ENCODE assay signal across 11 mouse cellular contexts in genomic region chr8:128384921-128385332, GRCm38 (mm10). TPM values are rescaled to one million over a fixed set of nuclear protein-coding genes. Genes with fewer than 3 reads are reported as not detected.
A peak's percentile ranks its signal among the peaks of the same experiment; 100 is the strongest.
DNase-seq lines count a peak whose midpoint lies in the region; ATAC-seq and TF ChIP-seq lines count a peak whose summit lies in the region.
"Had no signal": no experiment of that assay in that cellular context is flagged by ENCODE, and none has a peak within 500 bp of the region (broad histone marks: within the 10 kb centered on the region; RNA-seq: fewer than 3 reads in every experiment).

No protein-coding gene starts in this region.

- H3K4me2 ChIP-seq in heart, postnatal 0 days (ENCODE audit: low read depth, low read length): no peak overlapping the region
- H3K4me2 ChIP-seq in midbrain, embryonic 13.5 days (replicated peaks): no peak overlapping the region
- H3K4me2 ChIP-seq in midbrain, embryonic 14.5 days (ENCODE audit: low read length): no peak overlapping the region
- no peak overlapping the region for H3K4me2 ChIP-seq in embryonic facial prominence, embryonic 15.5 days (replicated peaks)
- H3K4me2 ChIP-seq: intestine, embryonic 15.5 days had no signal

- peaks cover 75% of the 10 kb centered on the region for H3K4me1 ChIP-seq in heart, postnatal 0 days (ENCODE audit: control insufficient read depth, insufficient read depth)
- peaks cover 15% of the 10 kb centered on the region for H3K4me1 ChIP-seq in midbrain, embryonic 13.5 days (replicated peaks)
- H3K4me1 ChIP-seq in midbrain, embryonic 14.5 days (ENCODE audit: control insufficient read depth, insufficient read depth, low read length): peaks cover 5% of the 10 kb centered on the region; the same call in 1 of the 2 replicates
- H3K4me1 ChIP-seq in embryonic facial prominence, embryonic 15.5 days: peaks cover 20% of the 10 kb centered on the region
- H3K4me1 ChIP-seq: intestine, embryonic 15.5 days had no signal

- no peak overlapping the region for H3K4me3 ChIP-seq in heart, postnatal 0 days (ENCODE audit: low read depth, low read length)
- H3K4me3 ChIP-seq in midbrain, embryonic 13.5 days (replicated peaks): no peak overlapping the region
- no peak overlapping the region for H3K4me3 ChIP-seq in midbrain, embryonic 14.5 days (replicated peaks; ENCODE audit: low read depth, low read length)
- H3K4me3 ChIP-seq in embryonic facial prominence, embryonic 15.5 days (replicated peaks): no peak overlapping the region
- H3K4me3 ChIP-seq: intestine, embryonic 15.5 days had no signal

- TF ChIP-seq CTCF in heart, postnatal 0 days (IDR thresholded peaks at IDR 0.05; ENCODE audit: low read depth): no peak

- no peak overlapping the region for H3K9ac ChIP-seq in heart, postnatal 0 days (replicated peaks; ENCODE audit: low read depth, low read length)
- H3K9ac ChIP-seq in midbrain, embryonic 13.5 days (replicated peaks): no peak overlapping the region
- H3K9ac ChIP-seq in midbrain, embryonic 14.5 days (replicated peaks; ENCODE audit: low read length): no peak overlapping the region
- no peak overlapping the region for H3K9ac ChIP-seq in embryonic facial prominence, embryonic 15.5 days
- H3K9ac ChIP-seq: intestine, embryonic 15.5 days had no signal

- 0 out of 2 replicates have a peak, but pooled peaks cover 9% of the 10 kb centered on the region for H3K36me3 ChIP-seq in heart, postnatal 0 days (replicated peaks; ENCODE audit: control insufficient read depth, insufficient read depth, low read length)
- H3K36me3 ChIP-seq in midbrain, embryonic 13.5 days: no peaks in the 10 kb centered on the region
- H3K36me3 ChIP-seq in midbrain, embryonic 14.5 days (ENCODE audit: control insufficient read depth, insufficient read depth, low read length): no peaks in the 10 kb centered on the region
- H3K36me3 ChIP-seq in embryonic facial prominence, embryonic 15.5 days: no peaks in the 10 kb centered on the region
- H3K36me3 ChIP-seq: intestine, embryonic 15.5 days had no signal

- no peak for DNase-seq in heart, postnatal 0 days (ENCODE audit: low spot score)
- DNase-seq in heart, postnatal 25 days (ENCODE audit: low spot score): no peak
- DNase-seq in midbrain, embryonic 14.5 days: no peak
- peak; percentile 38 for DNase-seq in naive thymus-derived CD4-positive, alpha-beta T cell, adult 2 months (ENCODE audit: low read depth)
- DNase-seq in thymus, postnatal 10 days (ENCODE audit: low spot score in 2 of 2): no peak
- DNase-seq in gastrocnemius, adult 8-10 months (ENCODE audit: low spot score in 2 of 2): no peak
- DNase-seq: cerebellum, postnatal 25 days; thymus, postnatal 14 days had no signal

- 55% methylated on average over 5 of the region's 5 CpGs for WGBS in heart, postnatal 0 days
- WGBS in midbrain, embryonic 13.5 days: 31% methylated on average over 5 of the region's 5 CpGs
- WGBS in midbrain, embryonic 14.5 days: 38% methylated on average over 5 of the region's 5 CpGs
- WGBS in embryonic facial prominence, embryonic 15.5 days: 46% methylated on average over 5 of the region's 5 CpGs

- H3K27ac ChIP-seq in heart, postnatal 0 days (ENCODE audit: low read depth): peak overlapping the region; percentile 83
- no peak overlapping the region for H3K27ac ChIP-seq in midbrain, embryonic 13.5 days
- no peak overlapping the region for H3K27ac ChIP-seq in midbrain, embryonic 14.5 days (replicated peaks; ENCODE audit: low read depth, low read length)
- H3K27ac ChIP-seq in embryonic facial prominence, embryonic 15.5 days (replicated peaks): 0 out of 2 replicates have a peak overlapping the region, but pooled peaks have one; percentile 22
- H3K27ac ChIP-seq: intestine, embryonic 15.5 days had no signal

- ATAC-seq in heart, postnatal 0 days (ENCODE audit: insufficient read depth, low read depth): no peak
- ATAC-seq in midbrain, embryonic 13.5 days: peak; percentile 55; the same call in 1 of the 2 replicates
- ATAC-seq in midbrain, embryonic 14.5 days (ENCODE audit: low FRiP score, low TSS enrichment): no peak
- no peak for ATAC-seq in embryonic facial prominence, embryonic 15.5 days (ENCODE audit: insufficient number of reproducible peaks, low FRiP score, low TSS enrichment, low read depth)
- ATAC-seq: intestine, embryonic 15.5 days had no signal

- intact Hi-C loops in heart, postnatal 25 days (cut with DNase I): no loop called here

- no peaks in the 10 kb centered on the region for H3K9me3 ChIP-seq in heart, postnatal 0 days (replicated peaks; ENCODE audit: control insufficient read depth, low read length)
- no peaks in the 10 kb centered on the region for H3K9me3 ChIP-seq in midbrain, embryonic 13.5 days
- H3K9me3 ChIP-seq in midbrain, embryonic 14.5 days (ENCODE audit: control insufficient read depth, low read length): no peaks in the 10 kb centered on the region
- no peaks in the 10 kb centered on the region for H3K9me3 ChIP-seq in embryonic facial prominence, embryonic 15.5 days (replicated peaks)
- H3K9me3 ChIP-seq: intestine, embryonic 15.5 days had no signal

- H3K27me3 ChIP-seq in heart, postnatal 0 days (ENCODE audit: control insufficient read depth, insufficient read depth, low read length): no peaks in the 10 kb centered on the region
- no peaks in the 10 kb centered on the region for H3K27me3 ChIP-seq in midbrain, embryonic 13.5 days
- no peaks in the 10 kb centered on the region for H3K27me3 ChIP-seq in midbrain, embryonic 14.5 days (ENCODE audit: control insufficient read depth, insufficient read depth, low read length)
- no peaks in the 10 kb centered on the region for H3K27me3 ChIP-seq in embryonic facial prominence, embryonic 15.5 days
- H3K27me3 ChIP-seq: intestine, embryonic 15.5 days had no signal

- no peak for TF ChIP-seq EP300 in heart, postnatal 0 days (IDR thresholded peaks at IDR 0.05; ENCODE audit: low read depth)

RNA-seq across cellular contexts. Expression of gene Nrp1, which starts 26.5 kb away (rescaled TPM):
- 122 and 126 TPM in 2 replicates for total RNA-seq in heart, postnatal 0 days (2014; rRNA removed; ENCODE audit: low replicate concordance)
- 90.5 TPM in 2 replicates for polyA plus RNA-seq in heart, postnatal 0 days (2015; fragmentation: Nextera tagmentation; extraction: Ambion mirVana)
- total RNA-seq in heart, postnatal 25 days (2021): 100 to 1,000 TPM; 110 to 116 TPM
- polyA plus RNA-seq in midbrain, embryonic 13.5 days (2015; fragmentation: Nextera tagmentation; extraction: Ambion mirVana): 52.5 and 58.9 TPM in 2 replicates
- polyA plus RNA-seq in midbrain, embryonic 14.5 days (2014; fragmentation: Nextera tagmentation; extraction: Ambion mirVana): 53.8 and 61.7 TPM in 2 replicates
- 107 and 114 TPM in 2 replicates for polyA plus RNA-seq in embryonic facial prominence, embryonic 15.5 days (2015; fragmentation: Nextera tagmentation; extraction: Ambion mirVana)
- 10 to 100 TPM; 15.6 to 29.7 (median 19.0) TPM for total RNA-seq in gastrocnemius, adult 8-10 months (2022)

Comparison
In these comparisons a context has a peak if more than half of its experiments do, and no peak if none do; other contexts are left out.
1. H3K27ac ChIP-seq: peak in heart, postnatal 0 days (single experiment) and embryonic facial prominence, embryonic 15.5 days (single experiment); none in midbrain, embryonic 13.5 days (single experiment) and midbrain, embryonic 14.5 days (single experiment).